Mouse (Mus musculus): Measurements from ENCODE around the gene Pmm2. TPM values are rescaled to one million over a fixed set of nuclear protein-coding genes. Genes with fewer than 3 reads are reported as not detected.

Gene Pmm2
- polyA plus RNA-seq, 1 experiment from 2014 or later: 51.1 TPM

DNA sequence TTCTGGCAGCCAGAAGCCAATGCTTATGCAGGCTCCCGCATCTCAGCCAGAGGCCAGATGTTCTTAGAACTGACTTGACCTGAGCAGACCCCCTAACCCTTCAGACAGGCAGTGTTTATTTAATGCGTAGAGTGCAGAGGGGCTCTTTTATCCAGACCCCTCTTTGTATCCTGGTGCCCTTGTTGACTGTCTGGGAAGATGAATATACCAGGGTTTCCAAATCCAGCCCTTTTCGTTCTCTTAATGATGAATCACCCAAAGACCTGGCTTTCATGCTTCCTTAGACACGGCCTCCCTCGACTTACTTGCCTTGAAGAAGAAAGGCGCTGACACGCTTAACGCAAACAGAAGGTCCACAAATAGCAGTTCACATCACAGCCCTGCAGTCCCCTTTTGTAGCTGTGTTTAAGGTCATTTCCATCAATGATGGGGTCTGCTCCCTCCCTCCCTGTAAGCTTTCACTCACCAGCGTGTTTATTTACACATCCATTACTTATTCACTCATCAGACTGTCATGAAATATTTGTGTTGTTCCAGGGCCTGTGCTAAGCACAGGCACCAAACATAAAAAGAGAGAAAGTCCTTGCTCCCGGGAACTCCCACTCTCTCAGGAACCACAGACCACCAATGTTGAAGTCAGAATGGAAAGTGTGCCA, 17.7 kb upstream of the Pmm2 start:
- Histone ChIP-seq H3K36me3 (ENCODE audit: control insufficient read depth, insufficient read depth, low read length) (no peaks in the 10 kb centered on the region), H3K27ac (ENCODE audit: low read length) (no peak overlapping the region), H3K4me3 (ENCODE audit: low read length) (no peak overlapping the region), H3K9ac (ENCODE audit: low read length) (no peak overlapping the region), H3K9me3 (ENCODE audit: control insufficient read depth, low read length) (no peaks in the 10 kb centered on the region), H3K4me2 (ENCODE audit: low read depth, low read length) (no peak overlapping the region), H3K4me1 (replicated peaks; ENCODE audit: control insufficient read depth, insufficient read depth, low read length) (peaks cover 4% of the 10 kb centered on the region; the same call in 1 of the 2 replicates), H3K27me3 (ENCODE audit: control insufficient read depth, insufficient read depth, low read depth, low read length) (no peaks in the 10 kb centered on the region)
- 0 out of 2 replicates have a peak, but pooled peaks have one; percentile 41 for ATAC-seq (ENCODE audit: low read depth)
- WGBS: 15% methylated on average over 10 of the region's 10 CpGs

GRCm38 (mm10) chr16:8620315-8621115, 17.0 kb upstream of the Pmm2 start:
- peaks cover 4% of the 10 kb centered on the region; the same call in 1 of the 2 replicates for H3K4me1 ChIP-seq (replicated peaks; ENCODE audit: control insufficient read depth, insufficient read depth, low read length)
- H3K9me3 ChIP-seq (ENCODE audit: control insufficient read depth, low read length): no peaks in the 10 kb centered on the region
- WGBS: 46% methylated on average over 16 of the region's 16 CpGs
- no peak overlapping the region for H3K9ac ChIP-seq (ENCODE audit: low read length)
- no peak overlapping the region for H3K4me3 ChIP-seq (ENCODE audit: low read length)
- 0 out of 2 replicates have a peak, but pooled peaks have one; percentile 15 for ATAC-seq (ENCODE audit: low read depth)
- H3K27me3 ChIP-seq (ENCODE audit: control insufficient read depth, insufficient read depth, low read depth, low read length): no peaks in the 10 kb centered on the region
- no peak overlapping the region for H3K27ac ChIP-seq (ENCODE audit: low read length)
- no peaks in the 10 kb centered on the region for H3K36me3 ChIP-seq (ENCODE audit: control insufficient read depth, insufficient read depth, low read length)
- no peak overlapping the region for H3K4me2 ChIP-seq (ENCODE audit: low read depth, low read length)

DNA sequence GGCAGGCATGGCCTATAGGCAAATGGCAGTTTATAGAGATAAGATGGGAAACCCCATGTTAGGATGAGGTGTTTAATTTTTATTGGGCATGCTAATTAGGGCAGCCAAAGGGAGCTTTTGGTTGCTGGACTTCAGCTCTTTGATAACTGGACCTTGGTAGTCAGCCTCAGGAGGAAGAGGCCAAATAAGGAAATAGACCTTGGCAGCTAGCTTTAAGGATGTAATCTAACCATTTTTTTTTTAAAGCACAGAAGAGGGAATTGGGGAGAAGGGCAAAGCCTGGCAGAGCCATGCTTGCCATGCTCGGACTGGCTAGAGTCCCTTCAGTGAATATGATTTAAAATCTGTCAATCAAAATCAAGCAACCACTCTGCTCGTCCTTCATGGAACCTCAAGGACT, 7.1 kb upstream of the Pmm2 start:
- no peak for ATAC-seq (ENCODE audit: low read depth)
- H3K27me3 ChIP-seq (ENCODE audit: control insufficient read depth, insufficient read depth, low read depth, low read length): no peaks in the 10 kb centered on the region

GRCm38 (mm10) chr16:8631428-8631827, 6.0 kb upstream of the Pmm2 start:
- H3K27me3 ChIP-seq (ENCODE audit: control insufficient read depth, insufficient read depth, low read depth, low read length): no peaks in the 10 kb centered on the region
- H3K9me3 ChIP-seq (ENCODE audit: control insufficient read depth, low read length): no peaks in the 10 kb centered on the region
- H3K36me3 ChIP-seq (ENCODE audit: control insufficient read depth, insufficient read depth, low read length): peaks cover 10% of the 10 kb centered on the region; the same call in 1 of the 2 replicates
- peaks cover 5% of the 10 kb centered on the region for H3K4me1 ChIP-seq (replicated peaks; ENCODE audit: control insufficient read depth, insufficient read depth, low read length)
- ATAC-seq (ENCODE audit: low read depth): no peak
- 86% methylated on average over 5 of the region's 5 CpGs for WGBS
- H3K4me2 ChIP-seq (ENCODE audit: low read depth, low read length): no peak overlapping the region
- no peak overlapping the region for H3K9ac ChIP-seq (ENCODE audit: low read length)
- H3K27ac ChIP-seq (ENCODE audit: low read length): no peak overlapping the region
- H3K4me3 ChIP-seq (ENCODE audit: low read length): no peak overlapping the region

More for the DNA sequence above, 7.1 kb upstream of the Pmm2 start:
- H3K4me1 ChIP-seq (replicated peaks; ENCODE audit: control insufficient read depth, insufficient read depth, low read length): no peaks in the 10 kb centered on the region
- H3K36me3 ChIP-seq (ENCODE audit: control insufficient read depth, insufficient read depth, low read length): 0 out of 2 replicates have a peak, but pooled peaks cover 6% of the 10 kb centered on the region
- H3K9me3 ChIP-seq (ENCODE audit: control insufficient read depth, low read length): no peaks in the 10 kb centered on the region
- 65% methylated on average over 2 of the region's 2 CpGs for WGBS
- no peak overlapping the region for H3K4me3 ChIP-seq (ENCODE audit: low read length)
- no peak overlapping the region for H3K4me2 ChIP-seq (ENCODE audit: low read depth, low read length)
- no peak overlapping the region for H3K27ac ChIP-seq (ENCODE audit: low read length)
- H3K9ac ChIP-seq (ENCODE audit: low read length): no peak overlapping the region

DNA sequence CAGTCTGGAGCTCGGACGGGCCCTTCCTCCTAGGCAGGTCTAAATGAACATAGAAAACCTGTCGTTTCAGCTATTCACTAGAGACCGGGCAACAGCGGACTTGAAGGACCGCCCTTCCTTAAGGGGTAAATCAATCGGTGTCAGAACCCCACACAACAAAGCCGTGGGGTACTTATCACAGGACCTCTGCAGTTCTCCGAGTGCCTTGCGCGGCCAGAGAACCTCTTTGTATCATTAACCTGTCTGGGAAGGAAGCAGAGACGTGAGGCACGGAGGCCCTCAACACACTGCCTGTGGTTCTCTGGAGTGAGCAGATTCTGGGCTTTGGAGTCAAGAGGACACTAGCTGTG, 632 bp upstream of the Pmm2 start:
- Histone ChIP-seq H3K4me3 (ENCODE audit: low read length) (peak overlapping the region; percentile 93), H3K4me1 (replicated peaks; ENCODE audit: control insufficient read depth, insufficient read depth, low read length) (peaks cover 13% of the 10 kb centered on the region)
- peak; percentile 51 for ATAC-seq (ENCODE audit: low read depth)

GRCm38 (mm10) chr16:8638131-8638530, 657 bp downstream of the Pmm2 start:
- 24% methylated on average over 7 of the region's 7 CpGs for WGBS
- peaks cover 14% of the 10 kb centered on the region for H3K36me3 ChIP-seq (ENCODE audit: control insufficient read depth, insufficient read depth, low read length)
- peaks cover 13% of the 10 kb centered on the region for H3K4me1 ChIP-seq (replicated peaks; ENCODE audit: control insufficient read depth, insufficient read depth, low read length)
- H3K27me3 ChIP-seq (ENCODE audit: control insufficient read depth, insufficient read depth, low read depth, low read length): no peaks in the 10 kb centered on the region
- ATAC-seq (ENCODE audit: low read depth): no peak
- H3K4me2 ChIP-seq (ENCODE audit: low read depth, low read length): peak overlapping the region; percentile 89
- H3K4me3 ChIP-seq (ENCODE audit: low read length): peak overlapping the region; percentile 93
- peak overlapping the region; percentile 93 for H3K9ac ChIP-seq (ENCODE audit: low read length)
- no peaks in the 10 kb centered on the region for H3K9me3 ChIP-seq (ENCODE audit: control insufficient read depth, low read length)
- peak overlapping the region; percentile 62 for H3K27ac ChIP-seq (ENCODE audit: low read length)

More for the DNA sequence above, 632 bp upstream of the Pmm2 start:
- H3K36me3 ChIP-seq (ENCODE audit: control insufficient read depth, insufficient read depth, low read length): peaks cover 12% of the 10 kb centered on the region; the same call in 1 of the 2 replicates
- peak overlapping the region; percentile 93 for H3K9ac ChIP-seq (ENCODE audit: low read length)
- WGBS: under 1% methylated on average over 13 of the region's 13 CpGs
- no peaks in the 10 kb centered on the region for H3K9me3 ChIP-seq (ENCODE audit: control insufficient read depth, low read length)
- H3K4me2 ChIP-seq (ENCODE audit: low read depth, low read length): peak overlapping the region; percentile 89
- peak overlapping the region; percentile 62 for H3K27ac ChIP-seq (ENCODE audit: low read length)
- no peaks in the 10 kb centered on the region for H3K27me3 ChIP-seq (ENCODE audit: control insufficient read depth, insufficient read depth, low read depth, low read length)

DNA sequence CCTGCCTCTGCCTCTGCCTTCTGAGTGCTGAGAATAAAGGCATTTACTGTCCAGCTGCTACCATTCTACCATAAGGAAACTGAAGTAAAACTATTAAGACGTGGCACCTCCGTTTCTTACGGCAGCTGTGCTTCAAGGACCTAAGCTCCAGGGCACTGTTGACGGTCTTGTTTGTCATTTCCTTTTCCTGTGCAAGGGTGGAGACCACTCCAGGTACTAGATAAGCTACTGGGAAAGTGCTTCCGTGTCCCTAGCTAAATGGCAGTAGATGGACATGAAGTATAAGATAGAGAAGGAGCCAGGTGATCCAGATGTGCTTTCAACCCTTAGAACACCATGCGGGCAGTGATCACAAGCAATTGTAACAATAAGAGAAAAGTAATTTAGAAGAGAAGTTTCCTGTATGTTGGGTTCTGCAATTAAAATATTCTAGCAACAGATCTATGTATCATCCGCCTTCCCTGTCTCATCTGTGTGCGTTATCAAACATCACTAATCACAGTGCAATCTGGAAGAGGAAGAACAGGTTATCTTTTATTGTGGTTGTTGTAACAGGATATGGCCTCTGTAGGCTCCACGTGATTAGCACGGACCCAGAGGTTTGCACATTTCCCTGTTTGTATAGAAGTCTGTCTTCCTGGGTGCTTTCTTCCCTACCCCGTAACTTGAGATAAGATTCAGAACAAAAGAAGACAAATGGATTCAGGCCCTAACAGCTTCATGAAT, 2.2 kb downstream of the Pmm2 start:
- H3K4me2 ChIP-seq (ENCODE audit: low read depth, low read length): no peak overlapping the region
- ATAC-seq (ENCODE audit: low read depth): no peak
- peaks cover 21% of the 10 kb centered on the region for H3K36me3 ChIP-seq (ENCODE audit: control insufficient read depth, insufficient read depth, low read length)
- WGBS: 69% methylated on average over 11 of the region's 11 CpGs
- no peak overlapping the region for H3K27ac ChIP-seq (ENCODE audit: low read length)
- H3K9ac ChIP-seq (ENCODE audit: low read length): no peak overlapping the region
- H3K4me1 ChIP-seq (replicated peaks; ENCODE audit: control insufficient read depth, insufficient read depth, low read length): peaks cover 13% of the 10 kb centered on the region
- H3K9me3 ChIP-seq (ENCODE audit: control insufficient read depth, low read length): no peaks in the 10 kb centered on the region
- no peaks in the 10 kb centered on the region for H3K27me3 ChIP-seq (ENCODE audit: control insufficient read depth, insufficient read depth, low read depth, low read length)
- H3K4me3 ChIP-seq (ENCODE audit: low read length): no peak overlapping the region

DNA sequence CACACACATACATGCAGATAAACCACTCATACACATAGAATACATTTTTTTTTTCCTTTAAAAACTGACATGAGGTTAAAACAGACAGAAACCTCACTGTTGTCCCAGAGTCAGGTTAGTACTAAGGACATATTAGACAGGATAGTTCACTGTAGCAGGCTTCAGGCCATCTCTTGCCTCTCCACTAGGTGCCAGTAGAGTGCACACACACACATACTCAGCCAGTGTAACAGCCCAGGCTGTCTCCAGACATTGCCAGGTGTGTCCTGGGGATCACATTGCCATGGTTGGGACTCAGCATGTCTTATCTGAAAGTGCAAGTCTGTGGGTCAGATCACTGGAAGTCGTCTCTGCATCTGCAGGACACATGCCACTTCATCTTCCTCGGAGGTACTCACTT, 6.4 kb downstream of the Pmm2 start:
- Histone ChIP-seq H3K4me2 (ENCODE audit: low read depth, low read length) (no peak overlapping the region), H3K4me3 (ENCODE audit: low read length) (no peak overlapping the region), H3K4me1 (replicated peaks; ENCODE audit: control insufficient read depth, insufficient read depth, low read length) (no peaks in the 10 kb centered on the region), H3K9me3 (ENCODE audit: control insufficient read depth, low read length) (no peaks in the 10 kb centered on the region), H3K36me3 (ENCODE audit: control insufficient read depth, insufficient read depth, low read length) (peaks cover 25% of the 10 kb centered on the region), H3K9ac (ENCODE audit: low read length) (no peak overlapping the region), H3K27ac (ENCODE audit: low read length) (no peak overlapping the region), H3K27me3 (ENCODE audit: control insufficient read depth, insufficient read depth, low read depth, low read length) (no peaks in the 10 kb centered on the region)
- peak; percentile 74 for ATAC-seq (ENCODE audit: low read depth)
- 53% methylated on average over 2 of the region's 2 CpGs for WGBS

DNA sequence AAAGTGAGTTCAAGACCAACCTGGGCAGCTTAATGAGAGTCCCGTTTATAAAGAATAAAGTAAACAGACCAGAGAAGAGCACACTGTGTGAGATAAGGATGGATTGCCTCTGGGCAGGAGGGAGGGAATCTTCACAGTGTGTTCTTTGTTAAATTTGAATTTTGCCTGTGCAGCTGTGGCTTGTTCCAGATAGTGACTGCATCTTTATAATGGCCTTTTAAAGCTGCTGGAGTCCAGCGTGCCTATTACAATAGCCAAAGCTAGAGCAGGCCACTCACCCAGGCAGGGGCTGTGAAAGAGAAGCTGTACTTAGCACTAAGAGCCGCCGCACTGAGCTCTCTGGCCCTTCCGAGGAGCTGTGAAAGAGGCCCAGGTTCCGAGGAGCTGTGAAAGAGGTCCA, 8.1 kb downstream of the Pmm2 start:
- H3K27me3 ChIP-seq (ENCODE audit: control insufficient read depth, insufficient read depth, low read depth, low read length): no peaks in the 10 kb centered on the region
- H3K4me1 ChIP-seq (replicated peaks; ENCODE audit: control insufficient read depth, insufficient read depth, low read length): no peaks in the 10 kb centered on the region
- H3K9ac ChIP-seq (ENCODE audit: low read length): no peak overlapping the region
- H3K4me2 ChIP-seq (ENCODE audit: low read depth, low read length): no peak overlapping the region
- no peak for ATAC-seq (ENCODE audit: low read depth)
- H3K9me3 ChIP-seq (ENCODE audit: control insufficient read depth, low read length): no peaks in the 10 kb centered on the region
- no peak overlapping the region for H3K27ac ChIP-seq (ENCODE audit: low read length)
- WGBS: 75% methylated on average over 6 of the region's 6 CpGs
- H3K4me3 ChIP-seq (ENCODE audit: low read length): no peak overlapping the region
- H3K36me3 ChIP-seq (ENCODE audit: control insufficient read depth, insufficient read depth, low read length): peaks cover 32% of the 10 kb centered on the region
